Mouse (Mus musculus): ENCODE data around the gene Rom1. TPM values are rescaled to one million over a fixed set of nuclear protein-coding genes. Genes with fewer than 3 reads are reported as not detected.
"Not testable (repeated sequence)": the region's sequence is repeated elsewhere in the genome, so short reads cannot be mapped to it uniquely, and the experiment has no call there.

Rom1 gene
- polyA plus RNA-seq, 1 experiment from 2014 or later: 6.7 TPM

DNA sequence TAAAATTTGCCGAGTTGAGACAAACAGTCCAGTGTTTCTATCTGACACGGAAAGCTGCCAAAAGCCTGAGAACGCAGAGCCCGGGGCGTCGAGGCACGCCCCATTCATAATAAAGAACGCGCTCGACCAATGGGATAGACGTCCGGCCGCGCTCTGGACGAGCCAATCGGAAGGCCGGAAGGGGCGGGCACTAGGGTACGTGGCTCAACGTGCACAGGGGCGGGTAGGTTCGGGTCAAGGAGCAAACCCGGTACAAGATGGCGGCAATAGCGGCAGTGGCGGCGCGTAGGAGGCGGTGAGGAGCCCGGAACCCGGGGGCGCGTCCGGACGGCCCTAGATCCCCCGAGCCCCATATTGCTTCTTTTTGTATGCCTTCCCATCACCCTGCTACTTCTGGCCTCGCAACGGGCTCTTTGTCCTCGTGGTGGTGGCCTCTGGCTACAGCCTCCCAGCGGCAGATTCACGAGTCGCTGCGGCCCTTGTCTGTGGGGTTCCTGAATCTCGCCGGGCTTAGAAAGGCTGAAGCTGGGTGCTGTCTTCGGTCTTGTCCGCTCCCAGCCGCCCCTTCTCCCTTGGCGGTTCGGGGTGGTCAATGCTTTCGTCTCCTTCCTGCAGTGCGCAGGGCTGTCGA lies 31.2 kb downstream of the Rom1 start, which contains the start of gene Ganab:
Gene Ganab, plus strand, starts transcription at position 207 of the 631 bp plus-strand sequence.
- H3K4me1 ChIP-seq (replicated peaks; ENCODE audit: control insufficient read depth, insufficient read depth, low read length): no peaks in the 10 kb centered on the region
- H3K4me2 ChIP-seq (replicated peaks; ENCODE audit: low read depth): peak within 1 kb of the TSS; percentile 80
- no peaks in the 10 kb centered on the region for H3K27me3 ChIP-seq (replicated peaks; ENCODE audit: control insufficient read depth, insufficient read depth, low read length)
- H3K36me3 ChIP-seq (ENCODE audit: control insufficient read depth, insufficient read depth): peaks cover 20% of the 10 kb centered on the region
- peak within 1 kb of the TSS; percentile 99 for H3K4me3 ChIP-seq (ENCODE audit: low read depth, low read length)
- TF ChIP-seq CTCF (IDR thresholded peaks at IDR 0.05; ENCODE audit: low read depth): 0 out of 2 replicates have a peak, but pooled peaks have one; percentile 26
- peak; percentile 99 for ATAC-seq
- peak within 1 kb of the TSS; percentile 89 for H3K27ac ChIP-seq (ENCODE audit: low read depth, low read length)
- under 1% methylated on average over 53 of the region's 53 CpGs for WGBS
- no peaks in the 10 kb centered on the region for H3K9me3 ChIP-seq (ENCODE audit: control insufficient read depth)
- peak within 1 kb of the TSS; percentile 95 for H3K9ac ChIP-seq (ENCODE audit: low read depth, low read length)

DNA sequence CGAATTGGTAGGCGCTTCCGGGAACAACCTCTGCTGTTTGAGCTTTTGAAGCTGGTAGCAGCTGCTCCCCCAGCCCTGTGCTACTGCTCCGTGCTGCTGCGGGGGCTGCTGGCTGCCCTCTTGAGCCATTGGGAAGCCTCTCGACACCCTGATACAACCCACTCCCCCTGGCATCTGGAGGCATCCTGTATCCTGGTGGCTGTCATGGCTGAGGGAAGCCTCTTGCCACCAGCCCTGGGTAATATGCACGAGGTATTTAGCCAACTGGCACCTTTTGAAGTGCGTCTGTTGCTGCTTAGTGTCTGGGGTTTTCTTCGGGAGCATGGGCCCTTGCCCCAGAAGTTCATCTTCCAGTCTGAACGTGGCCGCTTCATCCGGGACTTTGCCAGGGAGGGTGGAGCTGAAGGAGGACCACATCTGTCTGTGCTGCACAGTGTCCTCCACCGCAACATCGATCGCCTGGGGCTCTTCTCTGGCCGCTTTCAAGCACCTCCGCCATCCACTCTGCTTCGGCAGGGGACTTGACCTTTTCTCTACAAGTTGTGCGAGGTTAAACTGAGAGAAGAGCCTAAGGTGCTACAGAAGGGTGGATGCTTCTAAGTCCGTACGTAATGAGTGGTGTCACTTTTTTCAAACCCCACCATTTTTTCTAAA lies 31.8 kb downstream of the Rom1 start:
- not testable (repeated sequence) for H3K9me3 ChIP-seq (ENCODE audit: control insufficient read depth); H3K27me3 ChIP-seq (replicated peaks; ENCODE audit: control insufficient read depth, insufficient read depth, low read length); H3K4me1 ChIP-seq (replicated peaks; ENCODE audit: control insufficient read depth, insufficient read depth, low read length)
- H3K4me2 ChIP-seq (replicated peaks; ENCODE audit: low read depth): peak overlapping the region; percentile 80
- H3K36me3 ChIP-seq (ENCODE audit: control insufficient read depth, insufficient read depth): peaks cover 15% of the 10 kb centered on the region
- WGBS: 18% methylated on average over 21 of the region's 21 CpGs
- H3K9ac ChIP-seq (ENCODE audit: low read depth, low read length): peak overlapping the region; percentile 60
- peak overlapping the region; percentile 89 for H3K27ac ChIP-seq (ENCODE audit: low read depth, low read length)
- ATAC-seq: peak; percentile 55
- peak overlapping the region; percentile 99 for H3K4me3 ChIP-seq (ENCODE audit: low read depth, low read length)

DNA sequence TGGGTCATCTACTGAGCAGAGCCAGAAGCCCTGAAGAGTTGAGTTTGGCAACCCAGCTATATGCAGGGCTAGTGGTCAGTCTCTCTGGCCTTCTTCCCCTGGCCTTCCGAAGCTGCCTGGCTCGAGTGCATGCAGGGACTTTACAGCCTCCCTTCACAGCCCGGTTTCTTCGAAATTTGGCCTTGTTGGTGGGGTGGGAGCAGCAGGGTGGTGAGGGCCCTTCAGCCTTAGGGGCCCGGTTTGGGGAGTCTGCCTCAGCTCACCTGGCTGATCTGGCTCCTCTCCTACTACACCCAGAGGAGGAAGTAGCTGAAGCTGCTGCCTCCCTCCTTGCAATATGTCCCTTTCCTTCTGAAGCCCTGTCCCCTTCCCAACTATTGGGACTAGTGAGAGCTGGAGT lies 32.9 kb downstream of the Rom1 start:
- not testable (repeated sequence) for H3K4me2 ChIP-seq (replicated peaks; ENCODE audit: low read depth); H3K4me3 ChIP-seq (ENCODE audit: low read depth, low read length); H3K4me1 ChIP-seq (replicated peaks; ENCODE audit: control insufficient read depth, insufficient read depth, low read length); H3K9ac ChIP-seq (ENCODE audit: low read depth, low read length); H3K27ac ChIP-seq (ENCODE audit: low read depth, low read length); ATAC-seq; H3K27me3 ChIP-seq (replicated peaks; ENCODE audit: control insufficient read depth, insufficient read depth, low read length); H3K9me3 ChIP-seq (ENCODE audit: control insufficient read depth)
- WGBS: 66% methylated on average over 5 of the region's 5 CpGs
- H3K36me3 ChIP-seq (ENCODE audit: control insufficient read depth, insufficient read depth): peaks cover 14% of the 10 kb centered on the region; the same call in 1 of the 2 replicates

DNA sequence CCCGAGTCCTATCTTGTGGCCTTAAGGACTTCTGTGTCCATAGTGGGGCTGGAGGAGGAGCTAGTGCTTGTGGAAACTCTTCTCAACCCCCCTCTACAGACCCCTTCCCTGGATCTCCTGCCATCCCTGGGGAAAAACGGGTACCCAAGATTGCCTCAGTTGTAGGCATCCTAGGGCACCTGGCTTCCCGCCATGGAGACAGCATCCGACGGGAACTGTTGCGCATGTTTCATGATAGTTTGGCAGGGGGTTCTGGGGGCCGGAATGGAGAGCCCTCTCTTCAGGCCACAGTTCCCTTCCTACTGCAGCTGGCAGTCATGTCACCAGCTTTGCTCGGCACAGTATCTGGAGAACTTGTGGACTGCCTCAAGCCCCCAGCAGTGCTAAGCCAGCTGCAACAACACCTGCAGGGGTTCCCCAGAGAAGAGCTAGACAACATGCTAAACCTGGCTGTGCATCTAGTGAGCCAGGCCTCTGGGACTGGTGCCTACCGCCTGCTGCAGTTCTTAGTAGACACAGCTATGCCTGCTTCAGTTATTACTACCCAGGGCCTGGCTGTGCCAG lies 33.7 kb downstream of the Rom1 start:
- no peak overlapping the region for H3K4me3 ChIP-seq (ENCODE audit: low read depth, low read length)
- H3K9ac ChIP-seq (ENCODE audit: low read depth, low read length): no peak overlapping the region
- TF ChIP-seq CTCF (IDR thresholded peaks at IDR 0.05; ENCODE audit: low read depth): no peak
- no peaks in the 10 kb centered on the region for H3K27me3 ChIP-seq (replicated peaks; ENCODE audit: control insufficient read depth, insufficient read depth, low read length)
- no peak for ATAC-seq
- no peaks in the 10 kb centered on the region for H3K4me1 ChIP-seq (replicated peaks; ENCODE audit: control insufficient read depth, insufficient read depth, low read length)
- 88% methylated on average over 9 of the region's 9 CpGs for WGBS
- H3K36me3 ChIP-seq (ENCODE audit: control insufficient read depth, insufficient read depth): peaks cover 22% of the 10 kb centered on the region
- H3K9me3 ChIP-seq (ENCODE audit: control insufficient read depth): no peaks in the 10 kb centered on the region
- H3K27ac ChIP-seq (ENCODE audit: low read depth, low read length): no peak overlapping the region
- no peak overlapping the region for H3K4me2 ChIP-seq (replicated peaks; ENCODE audit: low read depth)

DNA sequence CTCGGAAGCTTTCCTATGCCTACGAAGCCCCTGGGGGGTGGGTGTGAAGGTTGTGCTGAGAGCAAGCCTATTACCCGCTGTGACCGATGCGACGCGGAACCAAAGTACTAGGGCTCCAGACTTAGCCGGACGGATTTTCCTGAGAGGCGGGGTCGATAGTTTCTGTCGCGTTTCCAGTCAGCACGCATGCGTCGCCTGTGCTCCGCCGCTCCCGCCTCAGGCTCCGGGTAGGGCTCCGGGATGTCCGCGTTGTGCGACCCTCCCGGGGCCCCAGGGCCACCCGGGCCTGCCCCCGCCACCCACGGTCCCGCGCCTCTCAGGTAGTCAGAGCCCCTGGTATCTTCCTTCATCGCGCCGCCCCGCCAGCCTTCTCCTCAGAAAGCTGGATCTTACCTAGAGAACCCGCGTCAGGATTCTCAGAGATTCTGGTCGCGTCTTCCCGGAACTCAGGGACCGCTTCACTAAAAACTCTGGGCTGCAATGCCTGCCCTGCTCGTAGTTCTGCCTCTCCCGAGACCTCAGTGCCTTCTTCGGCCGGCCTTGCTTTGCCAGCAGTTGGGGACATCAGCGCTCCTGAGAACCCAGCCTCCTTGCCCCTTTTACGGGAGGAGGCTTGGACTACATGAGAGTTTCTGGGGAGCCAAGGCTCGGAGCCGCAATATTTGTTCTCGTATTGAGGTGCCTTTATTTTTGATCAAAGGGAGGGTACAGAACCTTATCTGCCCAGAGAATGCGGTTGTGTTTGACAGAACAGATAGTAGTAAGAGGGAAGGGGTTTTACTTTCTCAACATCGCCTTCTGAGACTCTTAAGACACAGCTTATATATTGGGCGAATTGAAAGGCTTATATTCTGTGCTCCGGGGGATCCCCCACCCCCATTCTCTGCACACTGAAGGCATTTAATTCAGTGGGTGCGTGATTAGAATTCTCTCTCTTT lies 36.1 kb downstream of the Rom1 start, which contains the start of gene Ints5:
Gene Ints5, plus strand, starts transcription at position 177 of the 938 bp plus-strand sequence.
- peak; percentile 35 for ATAC-seq
- H3K4me3 ChIP-seq (ENCODE audit: low read depth, low read length): peak within 1 kb of the TSS; percentile 93
- H3K36me3 ChIP-seq (ENCODE audit: control insufficient read depth, insufficient read depth): peaks cover 24% of the 10 kb centered on the region
- WGBS: 1% methylated on average over 54 of the region's 54 CpGs
- H3K9me3 ChIP-seq (ENCODE audit: control insufficient read depth): no peaks in the 10 kb centered on the region
- peak within 1 kb of the TSS; percentile 91 for H3K9ac ChIP-seq (ENCODE audit: low read depth, low read length)
- no peaks in the 10 kb centered on the region for H3K27me3 ChIP-seq (replicated peaks; ENCODE audit: control insufficient read depth, insufficient read depth, low read length)
- no peak for TF ChIP-seq CTCF (IDR thresholded peaks at IDR 0.05; ENCODE audit: low read depth)
- no peaks in the 10 kb centered on the region for H3K4me1 ChIP-seq (replicated peaks; ENCODE audit: control insufficient read depth, insufficient read depth, low read length)
- H3K4me2 ChIP-seq (replicated peaks; ENCODE audit: low read depth): peak within 1 kb of the TSS; percentile 73
- peak within 1 kb of the TSS; percentile 84 for H3K27ac ChIP-seq (ENCODE audit: low read depth, low read length)

All from intestine, postnatal 0 days (tissue).